Mouse (Mus musculus): ENCODE data around the gene Dmrtc2. TPM values are rescaled to one million over a fixed set of nuclear protein-coding genes. Genes with fewer than 3 reads are reported as not detected.
A peak's percentile ranks its signal among the peaks of the same experiment; 100 is the strongest.

Gene Dmrtc2
- total and polyA plus RNA-seq, 3 experiments = not detected

- peaks cover 0 to 4% of the 10 kb centered on the region in 2 experiments; a peak in 2 of 4 replicates for H3K4me1 ChIP-seq (ENCODE audit: control insufficient read depth in 1 of 2, insufficient read depth in 2 of 2, low read length in 2 of 2)
- peaks cover 0 to 4% of the 10 kb centered on the region in 2 experiments; a peak in 3 of 4 replicates for H3K27me3 ChIP-seq (ENCODE audit: control insufficient read depth in 1 of 2, insufficient read depth in 2 of 2, low read length in 2 of 2)
- H3K27ac ChIP-seq (ENCODE audit: control insufficient read depth, low read depth, low read length) = no peak overlapping the region
- H3K9ac ChIP-seq (ENCODE audit: control insufficient read depth, low read depth, low read length, poor library complexity, severe bottlenecking) = no peak overlapping the region
- no peak overlapping the region for H3K4me3 ChIP-seq (ENCODE audit: control insufficient read depth in 1 of 2, insufficient read depth in 1 of 2, low read depth in 2 of 2, low read length in 2 of 2)
- DNase-seq (ENCODE audit: low read depth, low spot score) = no peak
- H3K79me2 ChIP-seq (ENCODE audit: control insufficient read depth, insufficient read depth, low read length, poor library complexity) = no peaks in the 10 kb centered on the region
- H3K9me3 ChIP-seq (replicated peaks; ENCODE audit: insufficient read depth, low read length) = no peaks in the 10 kb centered on the region
- TF ChIP-seq TAL1 (IDR thresholded peaks at IDR 0.05; ENCODE audit: low read length) (0 out of 2 replicates have a peak, but pooled peaks have one; percentile 22), TBP (IDR thresholded peaks at IDR 0.05; ENCODE audit: low read depth, low read length) (no peak)
- H3K36me3 ChIP-seq (ENCODE audit: control insufficient read depth in 1 of 2, insufficient read depth in 2 of 2, low read length in 2 of 2) = peaks cover 0 to under 1% of the 10 kb centered on the region in 2 experiments; a peak in 2 of 4 replicates
These were observed 10.6 kb upstream of the Dmrtc2 start for GRCm38 (mm10) chr7:24859234-24859633.

- Histone ChIP-seq H3K9ac (ENCODE audit: control insufficient read depth, low read depth, low read length, poor library complexity, severe bottlenecking) (no peak within 1 kb of the TSS), H3K4me1 (ENCODE audit: control insufficient read depth in 1 of 2, insufficient read depth in 2 of 2, low read length in 2 of 2) (no peaks in the 10 kb centered on the region), H3K27me3 (ENCODE audit: control insufficient read depth in 1 of 2, insufficient read depth in 2 of 2, low read length in 2 of 2) (peaks cover 0 to 5% of the 10 kb centered on the region in 2 experiments; a peak in 3 of 4 replicates), H3K36me3 (ENCODE audit: control insufficient read depth in 1 of 2, insufficient read depth in 2 of 2, low read length in 2 of 2) (no peaks in the 10 kb centered on the region), H3K4me3 (ENCODE audit: control insufficient read depth in 1 of 2, insufficient read depth in 1 of 2, low read depth in 2 of 2, low read length in 2 of 2) (no peak within 1 kb of the TSS), H3K27ac (ENCODE audit: control insufficient read depth, low read depth, low read length) (no peak within 1 kb of the TSS), H3K9me3 (replicated peaks; ENCODE audit: insufficient read depth, low read length) (no peaks in the 10 kb centered on the region), H3K79me2 (ENCODE audit: control insufficient read depth, insufficient read depth, low read length, poor library complexity) (no peaks in the 10 kb centered on the region)
- no peak for DNase-seq (ENCODE audit: low read depth, low spot score)
- TF ChIP-seq TCF12 (IDR thresholded peaks at IDR 0.05; ENCODE audit: low read depth, low read length) = no peak
- TF ChIP-seq RAD21 (IDR thresholded peaks at IDR 0.05; ENCODE audit: low read depth, low read length) = no peak
- no peak for TF ChIP-seq POLR2AphosphoS2 (IDR thresholded peaks at IDR 0.05; ENCODE audit: low read length)
- TF ChIP-seq NRF1 (IDR thresholded peaks at IDR 0.05; ENCODE audit: insufficient read depth, low read depth, low read length, poor library complexity, severe bottlenecking) = no peak
- no peak for TF ChIP-seq NELFE (IDR thresholded peaks at IDR 0.05; ENCODE audit: low read depth, low read length)
- TF ChIP-seq USF1 (IDR thresholded peaks at IDR 0.05; ENCODE audit: low read depth, low read length) = no peak
- TF ChIP-seq MEF2A (IDR thresholded peaks at IDR 0.05; ENCODE audit: extremely low read depth, insufficient replicate concordance, low read depth, low read length, poor library complexity, severe bottlenecking) = no peak
- TF ChIP-seq ETS1 (IDR thresholded peaks at IDR 0.05; ENCODE audit: low read depth, low read length) = no peak
- no peak for TF ChIP-seq ZC3H11A (IDR thresholded peaks at IDR 0.05; ENCODE audit: low read depth, low read length)
- no peak for TF ChIP-seq TAL1 (IDR thresholded peaks at IDR 0.05; ENCODE audit: low read length)
- TF ChIP-seq ZMIZ1 (IDR thresholded peaks at IDR 0.05; ENCODE audit: low read depth, low read length) = no peak
- no peak for TF ChIP-seq GATA1 (IDR thresholded peaks at IDR 0.05; ENCODE audit: low read depth, low read length)
- TF ChIP-seq JUND (IDR thresholded peaks at IDR 0.05; ENCODE audit: low read depth, low read length) = no peak
- TF ChIP-seq MAX (IDR thresholded peaks at IDR 0.05; ENCODE audit: low read length) = no peak
These were observed 7.9 kb upstream of the Dmrtc2 start, which contains the start of gene Gm9844 for GRCm38 (mm10) chr7:24861913-24862312. Gene Gm9844, plus strand, starts transcription at chr7:24862213.

Data from MEL (cell line).